Mouse (Mus musculus) forebrain, embryonic 15.5 days (tissue): Measurements from ENCODE around the gene Atf4. TPM values are rescaled to one million over a fixed set of nuclear protein-coding genes. Genes with fewer than 3 reads are reported as not detected.

Experiments
- ATAC-seq: fragments of 200-750 bp; cut with Nextera tagmentation; replicated peaks from 2 replicates; pipeline ENCODE4 v1.8.0; 2017; ENCODE audit warnings: mild to moderate bottlenecking, moderate TSS enrichment, moderate library complexity
- H3K27ac ChIP-seq: fragments of 300-500 bp; sonication (generic); replicated peaks from 2 replicates; pipeline ENCODE4 v1.5.1; 2015; ENCODE audit warnings: mild to moderate bottlenecking, inconsistent platforms
- H3K27me3 ChIP-seq: fragments of 300-500 bp; sonication (generic); 2 replicates; pipeline ENCODE4 v1.6.1; 2015; ENCODE audit warnings: inconsistent platforms
- H3K36me3 ChIP-seq: fragments of 300-500 bp; sonication (generic); 2 replicates; pipeline ENCODE4 v1.6.1; 2015; ENCODE audit warnings: mild to moderate bottlenecking, inconsistent platforms
- H3K4me1 ChIP-seq: fragments of 300-500 bp; sonication (generic); 2 replicates; pipeline ENCODE4 v1.6.1; 2015; ENCODE audit warnings: inconsistent platforms
- H3K4me2 ChIP-seq: fragments of 300-500 bp; sonication (generic); replicated peaks from 2 replicates; pipeline ENCODE4 v1.6.1; 2015; ENCODE audit warnings: mild to moderate bottlenecking, inconsistent platforms
- H3K4me3 ChIP-seq: fragments of 300-500 bp; sonication (generic); 2 replicates; pipeline ENCODE4 v1.5.1; 2015; ENCODE audit warnings: mild to moderate bottlenecking, inconsistent platforms
- H3K9ac ChIP-seq: fragments of 300-500 bp; sonication (generic); replicated peaks from 2 replicates; pipeline ENCODE4 v1.6.1; 2015; ENCODE audit warnings: mild to moderate bottlenecking, inconsistent platforms
- H3K9me3 ChIP-seq: fragments of 300-500 bp; sonication (generic); 2 replicates; pipeline ENCODE4 v1.6.1; 2016; ENCODE audit warnings: inconsistent platforms
- WGBS: fragments of 180-500 bp; shearing (Covaris S2); methylation state at CpG from one replicate; pipeline ENCODE4 v1.1.7; 2015; ENCODE audit warnings: mixed read lengths; 5-methylcytosine and 5-hydroxymethylcytosine counted together
- polyA plus RNA-seq: library from polyadenylated mRNA; unstranded; fragments of >200 nt; fragmentation: Nextera tagmentation; extraction: Ambion mirVana; gene quantifications from 2 replicates; pipeline ENCODE4 v1.2.1, GENCODE M21; 2015

Atf4 gene
- polyA plus RNA-seq, 1 experiment from 2014 or later = 124 TPM

GRCm38 (mm10) chr15:80304188-80304587 is 49.2 kb downstream of the Atf4 start:
- no peaks in the 10 kb centered on the region for H3K36me3 ChIP-seq
- H3K4me2 ChIP-seq = no peak overlapping the region
- H3K27me3 ChIP-seq = no peaks in the 10 kb centered on the region
- H3K9me3 ChIP-seq = no peaks in the 10 kb centered on the region
- WGBS = 77% methylated on average over 12 of the region's 12 CpGs
- H3K27ac ChIP-seq = no peak overlapping the region
- ATAC-seq = no peak
- H3K4me3 ChIP-seq = no peak overlapping the region
- H3K4me1 ChIP-seq = no peaks in the 10 kb centered on the region
- H3K9ac ChIP-seq = no peak overlapping the region

GRCm38 (mm10) chr15:80306146-80306545 is 51.2 kb downstream of the Atf4 start:
- H3K36me3 ChIP-seq = no peaks in the 10 kb centered on the region
- no peak overlapping the region for H3K9ac ChIP-seq
- no peak for ATAC-seq
- H3K27ac ChIP-seq = no peak overlapping the region
- H3K4me2 ChIP-seq = no peak overlapping the region
- H3K9me3 ChIP-seq = no peaks in the 10 kb centered on the region
- WGBS = 67% methylated on average over 8 of the region's 8 CpGs
- H3K4me1 ChIP-seq = no peaks in the 10 kb centered on the region
- no peaks in the 10 kb centered on the region for H3K27me3 ChIP-seq
- no peak overlapping the region for H3K4me3 ChIP-seq

Other genes starting within 250 kb of the Atf4 start
- gene Pdgfb, start 240.2 kb upstream of the Atf4 start, polyA plus RNA-seq = 3.0 and 3.3 TPM in 2 replicates
- 40.1 and 44.5 TPM in 2 replicates for gene Syngr1, start 163.8 kb upstream of the Atf4 start, polyA plus RNA-seq
- 641 and 670 TPM in 2 replicates for gene Rpl3, start 163.3 kb upstream of the Atf4 start, polyA plus RNA-seq
- gene Tab1, start 122.1 kb upstream of the Atf4 start, polyA plus RNA-seq = 41.1 and 45.0 TPM in 2 replicates
- gene Mgat3, start 81.5 kb upstream of the Atf4 start, polyA plus RNA-seq = 10.3 and 10.7 TPM in 2 replicates
- gene Mief1, start 21.2 kb upstream of the Atf4 start, polyA plus RNA-seq = 41.0 and 41.6 TPM in 2 replicates
- gene AC140267.1, start 19.3 kb upstream of the Atf4 start, polyA plus RNA-seq = 4.2 TPM in 1 of 2 replicates, not detected in the other
- 65.3 and 70.7 TPM in 2 replicates for gene Rps19bp1, start 9.1 kb downstream of the Atf4 start, polyA plus RNA-seq
- gene Cacna1i, start 32.1 kb downstream of the Atf4 start, polyA plus RNA-seq = 0.50 and 0.57 TPM in 2 replicates